Mouse (Mus musculus) cerebellum, adult 2 months (tissue): ENCODE data around the gene Hoxa1.

ENCODE experiments used
- CTCF ChIP-seq: fragments of 200-500 bp; IDR thresholded peaks from 2 replicates; pipeline ENCODE4 v1.5.1; 2011; ENCODE audit warnings: low read depth, mild to moderate bottlenecking, control low read depth, low read length, moderate library complexity, borderline replicate concordance; ENCODE audit not compliant: insufficient read depth
- POLR2A ChIP-seq: fragments of 200-500 bp; IDR thresholded peaks from 2 replicates; pipeline ENCODE4 v1.6.1; 2011; ENCODE audit warnings: low read length, control low read depth, borderline replicate concordance; ENCODE audit not compliant: insufficient read depth

- TF ChIP-seq POLR2A (no peak), CTCF (no peak)
These were observed 44.4 kb upstream of the Hoxa1 start for GRCm38 (mm10) chr6:52202362-52203120.
